Mouse (Mus musculus): Measurements from ENCODE around the gene Utrn. TPM values are rescaled to one million over a fixed set of nuclear protein-coding genes. Genes with fewer than 3 reads are reported as not detected.

The Utrn gene
- polyA plus RNA-seq, 1 experiment = 159 TPM

- Histone ChIP-seq H3K36me3 (ENCODE audit: control insufficient read depth, insufficient read depth, low read length, poor library complexity, severe bottlenecking) (peaks cover 2% of the 10 kb centered on the region), H3K9ac (ENCODE audit: low read depth, poor library complexity, severe bottlenecking) (no peak overlapping the region), H3K9me3 (replicated peaks; ENCODE audit: control insufficient read depth, insufficient read depth, low read length, poor library complexity, severe bottlenecking) (peaks cover 11% of the 10 kb centered on the region), H3K27me3 (ENCODE audit: control insufficient read depth, insufficient read depth, low read length, poor library complexity, severe bottlenecking) (no peaks in the 10 kb centered on the region; the same call in 1 of the 2 replicates), H3K27ac (ENCODE audit: insufficient read depth, low read length) (no peak overlapping the region), H3K4me1 (ENCODE audit: control insufficient read depth, insufficient read depth, low read length) (no peaks in the 10 kb centered on the region), H3K4me3 (ENCODE audit: low read depth, low read length) (no peak overlapping the region)
- TF ChIP-seq EP300 (IDR thresholded peaks at IDR 0.05; ENCODE audit: insufficient read depth, low read depth, low read length) (no peak), POLR2A (IDR thresholded peaks at IDR 0.05; ENCODE audit: insufficient read depth, low read length) (no peak), CTCF (IDR thresholded peaks at IDR 0.05; ENCODE audit: low read depth, low read length) (no peak)
Measured at GRCm38 (mm10) chr10:12731459-12731858, 137.7 kb downstream of the Utrn start.

GRCm38 (mm10) chr10:12729635-12730034 is 139.5 kb downstream of the Utrn start:
- Histone ChIP-seq H3K9ac (ENCODE audit: low read depth, poor library complexity, severe bottlenecking) (no peak overlapping the region), H3K27me3 (ENCODE audit: control insufficient read depth, insufficient read depth, low read length, poor library complexity, severe bottlenecking) (no peaks in the 10 kb centered on the region; the same call in 1 of the 2 replicates), H3K9me3 (replicated peaks; ENCODE audit: control insufficient read depth, insufficient read depth, low read length, poor library complexity, severe bottlenecking) (peaks cover 5% of the 10 kb centered on the region; the same call in 1 of the 2 replicates), H3K4me3 (ENCODE audit: low read depth, low read length) (no peak overlapping the region), H3K36me3 (ENCODE audit: control insufficient read depth, insufficient read depth, low read length, poor library complexity, severe bottlenecking) (peaks cover under 1% of the 10 kb centered on the region), H3K27ac (ENCODE audit: insufficient read depth, low read length) (no peak overlapping the region), H3K4me1 (ENCODE audit: control insufficient read depth, insufficient read depth, low read length) (peaks cover 3% of the 10 kb centered on the region)
- no peak for TF ChIP-seq EP300 (IDR thresholded peaks at IDR 0.05; ENCODE audit: insufficient read depth, low read depth, low read length)
- no peak for TF ChIP-seq CTCF (IDR thresholded peaks at IDR 0.05; ENCODE audit: low read depth, low read length)
- TF ChIP-seq POLR2A (IDR thresholded peaks at IDR 0.05; ENCODE audit: insufficient read depth, low read length) = no peak

- Histone ChIP-seq H3K27ac (ENCODE audit: insufficient read depth, low read length) (no peak overlapping the region), H3K9me3 (replicated peaks; ENCODE audit: control insufficient read depth, insufficient read depth, low read length, poor library complexity, severe bottlenecking) (no peaks in the 10 kb centered on the region), H3K36me3 (ENCODE audit: control insufficient read depth, insufficient read depth, low read length, poor library complexity, severe bottlenecking) (no peaks in the 10 kb centered on the region; the same call in 1 of the 2 replicates), H3K9ac (ENCODE audit: low read depth, poor library complexity, severe bottlenecking) (no peak overlapping the region), H3K4me1 (ENCODE audit: control insufficient read depth, insufficient read depth, low read length) (peaks cover 3% of the 10 kb centered on the region), H3K27me3 (ENCODE audit: control insufficient read depth, insufficient read depth, low read length, poor library complexity, severe bottlenecking) (no peaks in the 10 kb centered on the region; the same call in 1 of the 2 replicates), H3K4me3 (ENCODE audit: low read depth, low read length) (no peak overlapping the region)
- TF ChIP-seq POLR2A (IDR thresholded peaks at IDR 0.05; ENCODE audit: insufficient read depth, low read length) (no peak), EP300 (IDR thresholded peaks at IDR 0.05; ENCODE audit: insufficient read depth, low read depth, low read length) (no peak), CTCF (IDR thresholded peaks at IDR 0.05; ENCODE audit: low read depth, low read length) (no peak)
Measured at GRCm38 (mm10) chr10:12729033-12729432, 140.1 kb downstream of the Utrn start.

- H3K4me3 ChIP-seq (ENCODE audit: low read depth, low read length) = no peak overlapping the region
- no peak overlapping the region for H3K9ac ChIP-seq (ENCODE audit: low read depth, poor library complexity, severe bottlenecking)
- H3K27me3 ChIP-seq (ENCODE audit: control insufficient read depth, insufficient read depth, low read length, poor library complexity, severe bottlenecking) = no peaks in the 10 kb centered on the region; the same call in 1 of the 2 replicates
- H3K27ac ChIP-seq (ENCODE audit: insufficient read depth, low read length) = no peak overlapping the region
- no peaks in the 10 kb centered on the region; the same call in 1 of the 2 replicates for H3K36me3 ChIP-seq (ENCODE audit: control insufficient read depth, insufficient read depth, low read length, poor library complexity, severe bottlenecking)
- TF ChIP-seq POLR2A (IDR thresholded peaks at IDR 0.05; ENCODE audit: insufficient read depth, low read length) = no peak
- TF ChIP-seq EP300 (IDR thresholded peaks at IDR 0.05; ENCODE audit: insufficient read depth, low read depth, low read length) = no peak
- TF ChIP-seq CTCF (IDR thresholded peaks at IDR 0.05; ENCODE audit: low read depth, low read length) = no peak
- peaks cover 3% of the 10 kb centered on the region for H3K4me1 ChIP-seq (ENCODE audit: control insufficient read depth, insufficient read depth, low read length)
- H3K9me3 ChIP-seq (replicated peaks; ENCODE audit: control insufficient read depth, insufficient read depth, low read length, poor library complexity, severe bottlenecking) = no peaks in the 10 kb centered on the region
Measured at GRCm38 (mm10) chr10:12727881-12728280, 141.3 kb downstream of the Utrn start.

- Histone ChIP-seq H3K27me3 (ENCODE audit: control insufficient read depth, insufficient read depth, low read length, poor library complexity, severe bottlenecking) (no peaks in the 10 kb centered on the region; the same call in 1 of the 2 replicates), H3K4me1 (ENCODE audit: control insufficient read depth, insufficient read depth, low read length) (peaks cover 3% of the 10 kb centered on the region), H3K9me3 (replicated peaks; ENCODE audit: control insufficient read depth, insufficient read depth, low read length, poor library complexity, severe bottlenecking) (no peaks in the 10 kb centered on the region), H3K4me3 (ENCODE audit: low read depth, low read length) (no peak overlapping the region), H3K36me3 (ENCODE audit: control insufficient read depth, insufficient read depth, low read length, poor library complexity, severe bottlenecking) (no peaks in the 10 kb centered on the region), H3K27ac (ENCODE audit: insufficient read depth, low read length) (no peak overlapping the region), H3K9ac (ENCODE audit: low read depth, poor library complexity, severe bottlenecking) (no peak overlapping the region)
- TF ChIP-seq CTCF (IDR thresholded peaks at IDR 0.05; ENCODE audit: low read depth, low read length) (no peak), EP300 (IDR thresholded peaks at IDR 0.05; ENCODE audit: insufficient read depth, low read depth, low read length) (no peak), POLR2A (IDR thresholded peaks at IDR 0.05; ENCODE audit: insufficient read depth, low read length) (no peak)
Measured at GRCm38 (mm10) chr10:12726041-12726608, 143.0 kb downstream of the Utrn start.

GRCm38 (mm10) chr10:12724247-12725001 is 144.7 kb downstream of the Utrn start:
- no peak for TF ChIP-seq EP300 (IDR thresholded peaks at IDR 0.05; ENCODE audit: insufficient read depth, low read depth, low read length)
- TF ChIP-seq POLR2A (IDR thresholded peaks at IDR 0.05; ENCODE audit: insufficient read depth, low read length) = no peak
- TF ChIP-seq CTCF (IDR thresholded peaks at IDR 0.05; ENCODE audit: low read depth, low read length) = no peak
- Histone ChIP-seq H3K4me1 (ENCODE audit: control insufficient read depth, insufficient read depth, low read length) (peaks cover 3% of the 10 kb centered on the region), H3K27me3 (ENCODE audit: control insufficient read depth, insufficient read depth, low read length, poor library complexity, severe bottlenecking) (no peaks in the 10 kb centered on the region; the same call in 1 of the 2 replicates), H3K4me3 (ENCODE audit: low read depth, low read length) (no peak overlapping the region), H3K36me3 (ENCODE audit: control insufficient read depth, insufficient read depth, low read length, poor library complexity, severe bottlenecking) (no peaks in the 10 kb centered on the region), H3K9ac (ENCODE audit: low read depth, poor library complexity, severe bottlenecking) (no peak overlapping the region), H3K9me3 (replicated peaks; ENCODE audit: control insufficient read depth, insufficient read depth, low read length, poor library complexity, severe bottlenecking) (no peaks in the 10 kb centered on the region), H3K27ac (ENCODE audit: insufficient read depth, low read length) (no peak overlapping the region)

Measured in ES-Bruce4 (cell line).